Mouse (Mus musculus): Measurements from ENCODE around the gene Ccdc34. TPM values are rescaled to one million over a fixed set of nuclear protein-coding genes. Genes with fewer than 3 reads are reported as not detected.

Ccdc34 gene
- total RNA-seq, 1 experiment: 14.5 TPM

- TF ChIP-seq ZC3H11A (IDR thresholded peaks at IDR 0.05; ENCODE audit: borderline replicate concordance, low read depth, low read length) (no peak), HCFC1 (IDR thresholded peaks at IDR 0.05; ENCODE audit: borderline replicate concordance, insufficient read depth, low read length) (no peak), ZNF384 (IDR thresholded peaks at IDR 0.05; ENCODE audit: low read depth, low read length) (no peak), MAFK (IDR thresholded peaks at IDR 0.05; ENCODE audit: insufficient read depth, low read depth, low read length) (no peak), CHD2 (IDR thresholded peaks at IDR 0.05; ENCODE audit: low read depth, low read length) (no peak)
- no peak overlapping the region for H3K9ac ChIP-seq (ENCODE audit: insufficient read depth, low read depth, low read length, poor library complexity, severe bottlenecking)
These were observed 55.4 kb downstream of the Ccdc34 start for GRCm38 (mm10) chr2:110073023-110073422.

GRCm38 (mm10) chr2:110074646-110075452, 57.2 kb downstream of the Ccdc34 start:
- H3K4me1 ChIP-seq (ENCODE audit: control insufficient read depth in 2 of 2, insufficient read depth in 2 of 2, low read length in 2 of 2, poor library complexity in 1 of 2): no peaks in the 10 kb centered on the region
- no peaks in the 10 kb centered on the region for H3K36me3 ChIP-seq (ENCODE audit: control insufficient read depth, insufficient read depth, low read length, poor library complexity, severe bottlenecking)
- no peaks in the 10 kb centered on the region for H3K9me3 ChIP-seq (ENCODE audit: control insufficient read depth, insufficient read depth, low read depth, low read length)
- no peak overlapping the region for H3K9ac ChIP-seq (ENCODE audit: insufficient read depth, low read depth, low read length, poor library complexity, severe bottlenecking)
- TF ChIP-seq ZC3H11A (IDR thresholded peaks at IDR 0.05; ENCODE audit: borderline replicate concordance, low read depth, low read length): no peak
- no peak for TF ChIP-seq MAFK (IDR thresholded peaks at IDR 0.05; ENCODE audit: insufficient read depth, low read depth, low read length)
- H3K27ac ChIP-seq (ENCODE audit: insufficient read depth, low read depth, low read length, poor library complexity, severe bottlenecking): no peak overlapping the region
- no peak overlapping the region for H3K4me3 ChIP-seq (ENCODE audit: insufficient read depth in 1 of 2, low read depth in 1 of 2, low read length in 2 of 2, poor library complexity in 1 of 2, severe bottlenecking in 1 of 2)
- no peak for DNase-seq (ENCODE audit: low read depth, low spot score)
- in situ Hi-C loops (cut with MboI; ENCODE audit: low sequenced_read_pairs in 2 of 2, unreplicated experiment in 2 of 2): no loop called here

More at GRCm38 (mm10) chr2:110073023-110073422, 55.4 kb downstream of the Ccdc34 start:
- H3K36me3 ChIP-seq (ENCODE audit: control insufficient read depth, insufficient read depth, low read length, poor library complexity, severe bottlenecking): no peaks in the 10 kb centered on the region
- H3K9me3 ChIP-seq (ENCODE audit: control insufficient read depth, insufficient read depth, low read depth, low read length): no peaks in the 10 kb centered on the region
- H3K4me1 ChIP-seq (ENCODE audit: control insufficient read depth in 2 of 2, insufficient read depth in 2 of 2, low read length in 2 of 2, poor library complexity in 1 of 2): no peaks in the 10 kb centered on the region
- in situ Hi-C loops (cut with MboI; ENCODE audit: low sequenced_read_pairs in 2 of 2, unreplicated experiment in 2 of 2): no loop called here
- H3K4me3 ChIP-seq (ENCODE audit: insufficient read depth in 1 of 2, low read depth in 1 of 2, low read length in 2 of 2, poor library complexity in 1 of 2, severe bottlenecking in 1 of 2): no peak overlapping the region
- no peak for DNase-seq (ENCODE audit: low read depth, low spot score)
- no peak overlapping the region for H3K27ac ChIP-seq (ENCODE audit: insufficient read depth, low read depth, low read length, poor library complexity, severe bottlenecking)

- in situ Hi-C loops (cut with MboI; ENCODE audit: low sequenced_read_pairs in 2 of 2, unreplicated experiment in 2 of 2): no loop called here
- H3K4me1 ChIP-seq (ENCODE audit: control insufficient read depth in 2 of 2, insufficient read depth in 2 of 2, low read length in 2 of 2, poor library complexity in 1 of 2): no peaks in the 10 kb centered on the region
- no peaks in the 10 kb centered on the region for H3K36me3 ChIP-seq (ENCODE audit: control insufficient read depth, insufficient read depth, low read length, poor library complexity, severe bottlenecking)
- DNase-seq (ENCODE audit: low read depth, low spot score): no peak
- H3K27ac ChIP-seq (ENCODE audit: insufficient read depth, low read depth, low read length, poor library complexity, severe bottlenecking): no peak overlapping the region
- TF ChIP-seq MAFK (IDR thresholded peaks at IDR 0.05; ENCODE audit: insufficient read depth, low read depth, low read length): no peak
- TF ChIP-seq HCFC1 (IDR thresholded peaks at IDR 0.05; ENCODE audit: borderline replicate concordance, insufficient read depth, low read length): no peak
- no peak overlapping the region for H3K9ac ChIP-seq (ENCODE audit: insufficient read depth, low read depth, low read length, poor library complexity, severe bottlenecking)
- no peaks in the 10 kb centered on the region for H3K9me3 ChIP-seq (ENCODE audit: control insufficient read depth, insufficient read depth, low read depth, low read length)
- no peak overlapping the region for H3K4me3 ChIP-seq (ENCODE audit: insufficient read depth in 1 of 2, low read depth in 1 of 2, low read length in 2 of 2, poor library complexity in 1 of 2, severe bottlenecking in 1 of 2)
These were observed 59.6 kb downstream of the Ccdc34 start for GRCm38 (mm10) chr2:110077240-110077639.

- H3K27ac ChIP-seq (ENCODE audit: insufficient read depth, low read depth, low read length, poor library complexity, severe bottlenecking): no peak overlapping the region
- H3K9me3 ChIP-seq (ENCODE audit: control insufficient read depth, insufficient read depth, low read depth, low read length): no peaks in the 10 kb centered on the region
- no peaks in the 10 kb centered on the region for H3K4me1 ChIP-seq (ENCODE audit: control insufficient read depth in 2 of 2, insufficient read depth in 2 of 2, low read length in 2 of 2, poor library complexity in 1 of 2)
- no peak overlapping the region for H3K4me3 ChIP-seq (ENCODE audit: insufficient read depth in 1 of 2, low read depth in 1 of 2, low read length in 2 of 2, poor library complexity in 1 of 2, severe bottlenecking in 1 of 2)
- DNase-seq (ENCODE audit: low read depth, low spot score): no peak
- in situ Hi-C loops (cut with MboI; ENCODE audit: low sequenced_read_pairs in 2 of 2, unreplicated experiment in 2 of 2): no loop called here
- TF ChIP-seq ZNF384 (IDR thresholded peaks at IDR 0.05; ENCODE audit: low read depth, low read length) (no peak), MAFK (IDR thresholded peaks at IDR 0.05; ENCODE audit: insufficient read depth, low read depth, low read length) (no peak), HCFC1 (IDR thresholded peaks at IDR 0.05; ENCODE audit: borderline replicate concordance, insufficient read depth, low read length) (no peak), CHD2 (IDR thresholded peaks at IDR 0.05; ENCODE audit: low read depth, low read length) (no peak), ZC3H11A (IDR thresholded peaks at IDR 0.05; ENCODE audit: borderline replicate concordance, low read depth, low read length) (no peak)
- no peaks in the 10 kb centered on the region for H3K36me3 ChIP-seq (ENCODE audit: control insufficient read depth, insufficient read depth, low read length, poor library complexity, severe bottlenecking)
- H3K9ac ChIP-seq (ENCODE audit: insufficient read depth, low read depth, low read length, poor library complexity, severe bottlenecking): no peak overlapping the region
These were observed 60.0 kb downstream of the Ccdc34 start for GRCm38 (mm10) chr2:110077655-110078054.

- in situ Hi-C loops (cut with MboI; ENCODE audit: low sequenced_read_pairs in 2 of 2, unreplicated experiment in 2 of 2): no loop called here
- DNase-seq (ENCODE audit: low read depth, low spot score): no peak
- TF ChIP-seq MAFK (IDR thresholded peaks at IDR 0.05; ENCODE audit: insufficient read depth, low read depth, low read length): no peak
These were observed 62.9 kb downstream of the Ccdc34 start for GRCm38 (mm10) chr2:110080532-110080931.

More at GRCm38 (mm10) chr2:110080532-110080931, 62.9 kb downstream of the Ccdc34 start:
- no peak overlapping the region for H3K9ac ChIP-seq (ENCODE audit: insufficient read depth, low read depth, low read length, poor library complexity, severe bottlenecking)
- no peak overlapping the region for H3K27ac ChIP-seq (ENCODE audit: insufficient read depth, low read depth, low read length, poor library complexity, severe bottlenecking)
- no peaks in the 10 kb centered on the region for H3K4me1 ChIP-seq (ENCODE audit: control insufficient read depth in 2 of 2, insufficient read depth in 2 of 2, low read length in 2 of 2, poor library complexity in 1 of 2)
- H3K4me3 ChIP-seq (ENCODE audit: insufficient read depth in 1 of 2, low read depth in 1 of 2, low read length in 2 of 2, poor library complexity in 1 of 2, severe bottlenecking in 1 of 2): no peak overlapping the region
- no peaks in the 10 kb centered on the region for H3K9me3 ChIP-seq (ENCODE audit: control insufficient read depth, insufficient read depth, low read depth, low read length)
- H3K36me3 ChIP-seq (ENCODE audit: control insufficient read depth, insufficient read depth, low read length, poor library complexity, severe bottlenecking): no peaks in the 10 kb centered on the region
